Mouse (Mus musculus) stomach, postnatal 0 days (tissue): Measurements from ENCODE around the gene Erf.

Source experiments
- CTCF ChIP-seq: IDR thresholded peaks from 2 replicates; pipeline ENCODE4 v1.5.1; 2016; ENCODE audit warnings: antibody characterized with exemption, low read depth, mild to moderate bottlenecking, moderate library complexity
- EP300 ChIP-seq: optimal IDR thresholded peaks from 2 replicates; pipeline ENCODE3; 2016; ENCODE audit warnings: antibody characterized with exemption

DNA sequence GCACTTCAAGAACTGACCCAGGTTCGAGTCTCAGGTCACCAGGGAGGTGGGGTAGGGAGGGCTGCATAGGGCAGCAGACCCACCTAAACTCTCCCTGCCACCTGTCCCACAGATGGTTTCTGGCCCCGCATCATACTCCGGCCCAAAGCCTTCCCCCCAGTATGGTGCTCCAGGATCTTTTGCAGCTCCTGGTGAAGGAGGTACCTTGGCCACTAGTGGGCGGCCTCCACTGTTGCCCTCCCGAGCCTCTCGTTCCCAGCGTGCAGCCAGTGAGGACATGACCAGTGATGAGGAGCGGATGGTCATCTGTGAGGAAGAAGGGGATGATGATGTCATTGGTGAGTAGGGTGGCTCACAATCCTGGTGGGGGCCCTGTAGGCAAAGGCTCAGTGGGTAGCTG, 36.4 kb upstream of the Erf start:
- peak; percentile 54 for TF ChIP-seq CTCF
- no peak for TF ChIP-seq EP300
